Mouse (Mus musculus) ES-E14 (cell line): ENCODE measurements at regions not wholly inside any gene's neighbourhood (a gene's known extent, or its start where the extent isn't known, plus 50 kb on each side); places are given as distances from the start of the nearest gene placed in this dataset.

Experiments
- DNase-seq: peaks from one replicate; pipeline ENCODE4 v3.0.0-alpha.2; 2013; ENCODE audit warnings: low read depth, low spot score
- H3K27ac ChIP-seq: 2 replicates; pipeline ENCODE4 v1.5.1; 2012; ENCODE audit warnings: low read depth, mild to moderate bottlenecking, low read length, moderate library complexity, mixed read lengths; ENCODE audit not compliant: poor library complexity, insufficient read depth, severe bottlenecking
- H3K36me3 ChIP-seq: 2 replicates; pipeline ENCODE4 v1.6.1; 2012; ENCODE audit warnings: mild to moderate bottlenecking, low read length, moderate library complexity, mixed read lengths; ENCODE audit not compliant: control insufficient read depth, poor library complexity, insufficient read depth, severe bottlenecking
- H3K4me1 ChIP-seq, 2 experiments: fragments of 150-350 bp in 1 of 2; sonication (generic) in 1 of 2; 2 replicates each; pipeline ENCODE4 v1.6.1; 2012; ENCODE audit warnings: low read length in 2 of 2, mild to moderate bottlenecking in 1 of 2, mixed read lengths in 1 of 2; ENCODE audit not compliant: control insufficient read depth in 2 of 2, insufficient read depth in 2 of 2, poor library complexity in 1 of 2
- H3K4me3 ChIP-seq, 2 experiments: fragments of 150-350 bp in 1 of 2; sonication (generic) in 1 of 2; 2 replicates each; pipeline ENCODE4 v1.5.1; 2012; ENCODE audit warnings: low read length in 2 of 2, low read depth in 1 of 2, mild to moderate bottlenecking in 1 of 2, mixed read lengths in 1 of 2; ENCODE audit not compliant: insufficient read depth in 1 of 2, poor library complexity in 1 of 2, severe bottlenecking in 1 of 2
- H3K9ac ChIP-seq: 2 replicates; pipeline ENCODE4 v1.6.1; 2012; ENCODE audit warnings: low read depth, mild to moderate bottlenecking, low read length, mixed read lengths; ENCODE audit not compliant: poor library complexity, insufficient read depth, severe bottlenecking
- H3K9me3 ChIP-seq: fragments of 150-350 bp; sonication (generic); 2 replicates; pipeline ENCODE4 v1.6.1; 2012; ENCODE audit warnings: low read depth, mild to moderate bottlenecking, low read length; ENCODE audit not compliant: control insufficient read depth, insufficient read depth
- CHD2 ChIP-seq: IDR thresholded peaks from 2 replicates; pipeline ENCODE4 v1.6.1; 2014; ENCODE audit warnings: mild to moderate bottlenecking, low read depth, low read length, inconsistent platforms
- HCFC1 ChIP-seq: IDR thresholded peaks from 2 replicates; pipeline ENCODE4 v1.6.1; 2012; ENCODE audit warnings: low read length, inconsistent platforms, borderline replicate concordance; ENCODE audit not compliant: insufficient read depth
- MAFK ChIP-seq: IDR thresholded peaks from 2 replicates; pipeline ENCODE4 v1.6.1; 2014; ENCODE audit warnings: mild to moderate bottlenecking, low read depth, low read length, inconsistent platforms; ENCODE audit not compliant: insufficient read depth
- ZC3H11A ChIP-seq: IDR thresholded peaks from 2 replicates; pipeline ENCODE4 v1.6.1; 2012; ENCODE audit warnings: low read depth, mild to moderate bottlenecking, inconsistent platforms, low read length, borderline replicate concordance
- ZNF384 ChIP-seq: IDR thresholded peaks from 2 replicates; pipeline ENCODE4 v1.6.1; 2012; ENCODE audit warnings: low read depth, low read length, inconsistent platforms
- in situ Hi-C, 2 experiments: fragments of 600-800 bp; cut with MboI; formaldehyde crosslinking; loops; one replicate each; pipeline ENCODE4 v1.15.1; 2025; ENCODE audit warnings: low sequenced_read_pairs in 2 of 2, inconsistent platforms in 1 of 2; ENCODE audit not compliant: unreplicated experiment in 2 of 2

GRCm38 (mm10) chr8:6886779-6887402 lies 1774.2 kb downstream of the Efnb2 start:
- TF ChIP-seq MAFK (no peak), CHD2 (no peak), ZC3H11A (no peak), ZNF384 (no peak), HCFC1 (no peak)
- DNase-seq = no peak
- no peaks in the 10 kb centered on the region for H3K4me1 ChIP-seq
- no peak overlapping the region for H3K9ac ChIP-seq
- H3K9me3 ChIP-seq = no peaks in the 10 kb centered on the region
- H3K4me3 ChIP-seq = no peak overlapping the region
- in situ Hi-C loops = no loop called here
- H3K36me3 ChIP-seq = no peaks in the 10 kb centered on the region
- H3K27ac ChIP-seq = no peak overlapping the region

- H3K27ac ChIP-seq = no peak overlapping the region
- TF ChIP-seq HCFC1 (no peak), MAFK (no peak), ZNF384 (no peak), ZC3H11A (no peak), CHD2 (no peak)
- H3K4me3 ChIP-seq = no peak overlapping the region
- no peaks in the 10 kb centered on the region for H3K36me3 ChIP-seq
- in situ Hi-C loops = no loop called here
- no peak for DNase-seq
- no peaks in the 10 kb centered on the region for H3K9me3 ChIP-seq
- no peak overlapping the region for H3K9ac ChIP-seq
- no peaks in the 10 kb centered on the region for H3K4me1 ChIP-seq
These were observed 1776.2 kb downstream of the Efnb2 start for GRCm38 (mm10) chr8:6884828-6885227.

GRCm38 (mm10) chr8:6882626-6883025 lies 1777.5 kb upstream of the Slc10a2 start:
- no peak overlapping the region for H3K9ac ChIP-seq
- no peak for TF ChIP-seq ZC3H11A
- no peak for TF ChIP-seq ZNF384
- DNase-seq = no peak
- no peaks in the 10 kb centered on the region for H3K36me3 ChIP-seq
- H3K4me1 ChIP-seq = no peaks in the 10 kb centered on the region
- no peak overlapping the region for H3K27ac ChIP-seq
- in situ Hi-C loops = no loop called here
- no peaks in the 10 kb centered on the region for H3K9me3 ChIP-seq
- H3K4me3 ChIP-seq = no peak overlapping the region
